Mouse (Mus musculus) lung, embryonic 14.5 days (tissue): ENCODE results near the gene Btnl1. TPM values are rescaled to one million over a fixed set of nuclear protein-coding genes. Genes with fewer than 3 reads are reported as not detected.

Source experiments
- ATAC-seq: fragments of 200-750 bp; cut with Nextera tagmentation; 2 replicates; pipeline ENCODE4 v1.8.0; 2017; ENCODE audit warnings: mild to moderate bottlenecking, moderate TSS enrichment, moderate library complexity; ENCODE audit not compliant: insufficient read depth
- DNase-seq: peaks from one replicate; pipeline ENCODE4 v3.0.0-alpha.2; 2015
- H3K27ac ChIP-seq: fragments of 300-500 bp; sonication (generic); 2 replicates; pipeline ENCODE4 v1.5.1; 2014; ENCODE audit warnings: low read depth, mild to moderate bottlenecking, moderate library complexity
- H3K27me3 ChIP-seq: fragments of 300-500 bp; sonication (generic); 2 replicates; pipeline ENCODE4 v1.6.1; 2014; ENCODE audit warnings: low read length, control low read depth; ENCODE audit not compliant: insufficient read depth
- H3K36me3 ChIP-seq: fragments of 300-500 bp; sonication (generic); 2 replicates; pipeline ENCODE4 v1.6.1; 2014; ENCODE audit warnings: control low read depth; ENCODE audit not compliant: insufficient read depth
- H3K4me1 ChIP-seq: fragments of 300-500 bp; sonication (generic); 2 replicates; pipeline ENCODE4 v1.6.1; 2014; ENCODE audit warnings: antibody characterized with exemption, control low read depth; ENCODE audit not compliant: insufficient read depth
- H3K4me2 ChIP-seq: fragments of 300-500 bp; sonication (generic); 2 replicates; pipeline ENCODE4 v1.6.1; 2014; ENCODE audit warnings: mild to moderate bottlenecking
- H3K4me3 ChIP-seq: fragments of 300-500 bp; sonication (generic); 2 replicates; pipeline ENCODE4 v1.5.1; 2014; ENCODE audit warnings: low read depth, low read length
- H3K9ac ChIP-seq: fragments of 300-500 bp; sonication (generic); 2 replicates; pipeline ENCODE4 v1.6.1; 2014
- H3K9me3 ChIP-seq: fragments of 300-500 bp; sonication (generic); 2 replicates; pipeline ENCODE4 v1.6.1; 2016; ENCODE audit warnings: low read depth, low read length, control low read depth
- CTCF ChIP-seq: IDR thresholded peaks from 2 replicates; pipeline ENCODE4 v1.5.1; 2016; ENCODE audit warnings: antibody characterized with exemption, low read depth
- WGBS: fragments of 180-500 bp; shearing (Covaris S2); extraction: QIAGEN DNeasy Blood & Tissue Kit; methylation state at CpG from one replicate; pipeline ENCODE4 v1.1.7; 2014; 5-methylcytosine and 5-hydroxymethylcytosine counted together
- polyA plus RNA-seq: library from polyadenylated mRNA; unstranded; fragments of >200 nt; fragmentation: Nextera tagmentation; extraction: Ambion mirVana; gene quantifications from 2 replicates; pipeline ENCODE4 v1.2.1, GENCODE M21; 2014

Btnl1 gene
- not detected in 2 replicates for polyA plus RNA-seq

DNA sequence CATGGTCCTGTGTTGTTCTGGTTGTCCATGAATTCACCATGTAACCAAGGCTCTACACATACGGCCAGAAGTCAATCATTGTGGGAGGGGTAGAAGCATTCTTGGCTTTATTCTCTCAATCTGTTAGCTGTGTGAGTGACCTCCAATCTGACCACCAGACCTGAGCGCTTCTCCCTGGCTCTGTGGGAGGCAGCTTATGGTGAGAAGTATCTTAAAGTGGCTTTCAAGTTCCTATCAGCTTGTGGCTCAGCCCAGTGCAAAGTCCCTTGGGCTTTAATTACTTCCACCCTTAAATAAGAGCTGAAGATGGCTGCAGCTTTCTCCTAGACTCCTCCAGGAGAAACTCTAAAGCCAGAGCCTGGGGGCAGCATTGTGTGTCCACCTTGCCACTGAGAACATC is at the start of gene Btnl1:
Gene Btnl1 (plus strand): TSS at position 286 of the 400 bp plus-strand sequence.
- H3K36me3 ChIP-seq: no peaks in the 10 kb centered on the region
- no peak within 1 kb of the TSS for H3K27ac ChIP-seq
- H3K4me1 ChIP-seq: no peaks in the 10 kb centered on the region
- no peaks in the 10 kb centered on the region for H3K27me3 ChIP-seq
- DNase-seq: no peak
- ATAC-seq: no peak
- 69% methylated on average over 2 of the region's 2 CpGs for WGBS
- no peak within 1 kb of the TSS for H3K9ac ChIP-seq
- no peak within 1 kb of the TSS for H3K4me3 ChIP-seq
- no peak within 1 kb of the TSS for H3K4me2 ChIP-seq
- TF ChIP-seq CTCF: no peak
- H3K9me3 ChIP-seq: no peaks in the 10 kb centered on the region

DNA sequence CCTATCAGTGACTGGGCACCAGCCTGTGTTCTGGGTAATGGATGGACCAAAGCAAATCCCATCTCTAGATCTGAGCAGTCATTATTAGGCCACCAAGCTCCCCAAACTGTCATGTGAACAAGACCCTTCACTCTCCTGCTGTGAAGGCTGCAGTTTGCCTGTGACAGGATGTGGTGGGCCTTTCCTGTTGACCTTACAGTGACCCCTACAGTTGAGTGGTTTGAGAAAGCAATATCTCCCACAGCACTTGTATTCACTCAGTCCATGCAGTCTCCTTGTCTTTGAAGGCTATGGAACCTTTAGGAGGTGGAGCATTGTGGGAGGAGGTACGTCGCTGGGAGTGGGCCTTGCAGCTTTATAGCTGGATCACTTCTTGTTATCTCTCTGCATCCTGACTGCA is 47.1 kb upstream of the Btnl1 start:
- DNase-seq (no peak), ATAC-seq (no peak)
- no peak overlapping the region for H3K4me2 ChIP-seq
- no peaks in the 10 kb centered on the region for H3K9me3 ChIP-seq
- no peaks in the 10 kb centered on the region for H3K4me1 ChIP-seq
- H3K36me3 ChIP-seq: no peaks in the 10 kb centered on the region
- TF ChIP-seq CTCF: no peak
- WGBS: 54% methylated on average over 2 of the region's 2 CpGs
- no peak overlapping the region for H3K27ac ChIP-seq
- H3K9ac ChIP-seq: no peak overlapping the region
- no peaks in the 10 kb centered on the region for H3K27me3 ChIP-seq
- no peak overlapping the region for H3K4me3 ChIP-seq

GRCm38 (mm10) chr17:34331200-34331599 is 45.7 kb upstream of the Btnl1 start:
- Histone ChIP-seq H3K4me1 (no peaks in the 10 kb centered on the region), H3K36me3 (no peaks in the 10 kb centered on the region), H3K4me2 (no peak overlapping the region), H3K4me3 (no peak overlapping the region), H3K27ac (no peak overlapping the region), H3K27me3 (no peaks in the 10 kb centered on the region), H3K9ac (no peak overlapping the region), H3K9me3 (no peaks in the 10 kb centered on the region)
- WGBS: 89% methylated on average over 1 of the region's 1 CpGs
- ATAC-seq (no peak), DNase-seq (no peak)
- TF ChIP-seq CTCF: no peak

DNA sequence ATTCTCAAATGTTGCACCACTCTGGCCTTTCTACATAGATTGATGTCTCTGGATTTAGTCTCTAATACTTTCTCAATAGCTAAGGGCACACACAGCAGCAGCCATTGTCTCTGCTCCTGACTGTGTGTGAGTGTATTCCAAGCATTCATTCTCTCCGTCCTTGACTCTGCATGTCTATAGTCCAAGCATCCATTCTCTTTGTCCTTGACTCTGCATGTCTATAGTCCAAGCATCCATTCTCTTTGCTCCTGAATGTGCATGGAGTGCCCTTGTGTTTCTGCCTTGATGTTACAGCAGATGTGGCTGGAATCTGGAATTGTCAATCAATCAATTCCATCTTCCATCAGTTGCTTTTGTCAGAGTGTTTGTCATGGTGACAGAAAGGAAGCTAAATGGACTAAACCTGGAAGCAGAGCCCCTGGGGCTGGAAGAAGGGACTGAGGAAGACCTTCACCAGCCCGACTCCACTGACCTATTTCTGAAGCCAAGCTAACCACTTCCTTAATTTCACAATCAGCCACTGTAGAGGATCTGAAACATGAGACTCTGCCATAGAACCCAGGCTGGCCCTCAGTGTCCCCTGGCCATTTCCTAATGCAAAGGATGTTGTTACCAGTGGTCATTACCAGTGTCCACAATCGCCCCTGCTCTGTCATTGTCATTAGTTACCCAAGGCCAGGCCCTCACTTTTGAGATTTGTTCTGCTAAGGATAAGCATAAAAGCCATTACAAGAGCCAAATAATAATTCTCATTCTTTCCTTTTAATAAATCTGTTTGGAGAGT is 36.1 kb upstream of the Btnl1 start:
- Histone ChIP-seq H3K4me3 (no peak overlapping the region), H3K9ac (no peak overlapping the region), H3K4me1 (no peaks in the 10 kb centered on the region), H3K9me3 (no peaks in the 10 kb centered on the region), H3K4me2 (no peak overlapping the region), H3K27me3 (no peaks in the 10 kb centered on the region), H3K36me3 (no peaks in the 10 kb centered on the region), H3K27ac (no peak overlapping the region)
- DNase-seq (peak; percentile 2), ATAC-seq (no peak)
- TF ChIP-seq CTCF: no peak
- WGBS: 57% methylated on average over 3 of the region's 3 CpGs

DNA sequence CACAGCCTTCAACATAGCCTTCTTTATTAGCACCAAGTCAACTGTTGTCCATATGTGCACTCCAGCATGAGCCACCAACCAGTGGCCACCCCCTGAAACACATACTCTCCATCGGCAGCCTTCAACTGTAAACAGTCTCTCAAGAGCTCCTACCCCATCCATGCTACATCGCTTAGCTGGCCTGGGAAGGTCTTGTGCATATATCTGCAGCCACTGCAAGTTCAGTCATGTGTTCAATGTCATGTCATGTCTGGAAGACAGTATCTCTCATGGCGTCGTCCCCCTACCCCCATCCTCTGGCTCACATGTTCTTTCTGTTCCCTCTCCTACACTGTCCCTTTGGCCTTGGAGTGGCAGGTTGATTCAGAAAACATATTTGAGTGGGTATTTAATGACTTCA is 32.0 kb upstream of the Btnl1 start:
- WGBS: 89% methylated on average over 4 of the region's 4 CpGs
- TF ChIP-seq CTCF: no peak
- ATAC-seq: no peak
- H3K4me1 ChIP-seq: no peaks in the 10 kb centered on the region
- H3K27me3 ChIP-seq: no peaks in the 10 kb centered on the region
- H3K9ac ChIP-seq: no peak overlapping the region
- no peak overlapping the region for H3K4me2 ChIP-seq
- H3K27ac ChIP-seq: no peak overlapping the region
- DNase-seq: no peak
- H3K36me3 ChIP-seq: no peaks in the 10 kb centered on the region
- H3K9me3 ChIP-seq: no peaks in the 10 kb centered on the region
- H3K4me3 ChIP-seq: no peak overlapping the region

- no peak for TF ChIP-seq CTCF
- 85% methylated on average over 7 of the region's 7 CpGs for WGBS
- ATAC-seq (no peak), DNase-seq (no peak)
- Histone ChIP-seq H3K36me3 (no peaks in the 10 kb centered on the region), H3K27ac (no peak overlapping the region), H3K4me1 (no peaks in the 10 kb centered on the region), H3K9ac (no peak overlapping the region), H3K9me3 (no peaks in the 10 kb centered on the region), H3K4me2 (no peak overlapping the region), H3K4me3 (no peak overlapping the region), H3K27me3 (no peaks in the 10 kb centered on the region)
Measured at GRCm38 (mm10) chr17:34345486-34345885, 31.4 kb upstream of the Btnl1 start.

- TF ChIP-seq CTCF: no peak
- DNase-seq (no peak), ATAC-seq (no peak)
- Histone ChIP-seq H3K9ac (no peak overlapping the region), H3K4me2 (no peak overlapping the region), H3K27me3 (no peaks in the 10 kb centered on the region), H3K4me1 (no peaks in the 10 kb centered on the region), H3K27ac (no peak overlapping the region), H3K36me3 (no peaks in the 10 kb centered on the region), H3K9me3 (no peaks in the 10 kb centered on the region), H3K4me3 (no peak overlapping the region)
- WGBS: 67% methylated on average over 3 of the region's 3 CpGs
Measured at GRCm38 (mm10) chr17:34346041-34346440, 30.9 kb upstream of the Btnl1 start.
